Mouse (Mus musculus) myocyte (in vitro differentiated cells): Measurements from ENCODE around the gene Emc3.

Source experiments
- CEBPB ChIP-seq: IDR thresholded peaks from 2 replicates; pipeline ENCODE4 v1.6.1; 2011; ENCODE audit warnings: mild to moderate bottlenecking, moderate library complexity; ENCODE audit not compliant: poor library complexity, insufficient read depth, severe bottlenecking
- E2F4 ChIP-seq: IDR thresholded peaks from one replicate; pipeline ENCODE4 v1.6.1; 2011; ENCODE audit warnings: mild to moderate bottlenecking, control low read depth, moderate library complexity; ENCODE audit not compliant: insufficient read depth
- MAX ChIP-seq: IDR thresholded peaks from one replicate; pipeline ENCODE4 v1.6.1; 2011; ENCODE audit warnings: low read depth, mild to moderate bottlenecking, control low read depth
- MYOG ChIP-seq, 3 experiments: IDR thresholded peaks; one replicate each; pipeline ENCODE4 v1.6.1; 2011; ENCODE audit warnings: control low read depth in 2 of 3, low read depth in 2 of 3, mild to moderate bottlenecking in 2 of 3; ENCODE audit not compliant: insufficient read length in 2 of 3, control insufficient read depth in 1 of 3, insufficient read depth in 1 of 3
- POLR2A ChIP-seq: IDR thresholded peaks from one replicate; pipeline ENCODE4 v1.6.1; 2011; ENCODE audit warnings: low read depth, mild to moderate bottlenecking, control low read depth, moderate library complexity; ENCODE audit not compliant: insufficient read length
- POLR2AphosphoS2 ChIP-seq: IDR thresholded peaks from one replicate; pipeline ENCODE4 v1.6.1; 2011; ENCODE audit warnings: low read depth, control low read depth; ENCODE audit not compliant: insufficient read length
- SRF ChIP-seq: IDR thresholded peaks from one replicate; pipeline ENCODE4 v1.6.1; 2011; ENCODE audit warnings: low read depth; ENCODE audit not compliant: control insufficient read depth, insufficient read length
- TCF12 ChIP-seq: IDR thresholded peaks from one replicate; pipeline ENCODE4 v1.6.1; 2011; ENCODE audit warnings: mild to moderate bottlenecking, control low read depth; ENCODE audit not compliant: poor library complexity, insufficient read depth, severe bottlenecking
- USF1 ChIP-seq: IDR thresholded peaks from one replicate; pipeline ENCODE4 v1.6.1; 2011; ENCODE audit warnings: low read depth, mild to moderate bottlenecking, control low read depth, moderate library complexity

DNA sequence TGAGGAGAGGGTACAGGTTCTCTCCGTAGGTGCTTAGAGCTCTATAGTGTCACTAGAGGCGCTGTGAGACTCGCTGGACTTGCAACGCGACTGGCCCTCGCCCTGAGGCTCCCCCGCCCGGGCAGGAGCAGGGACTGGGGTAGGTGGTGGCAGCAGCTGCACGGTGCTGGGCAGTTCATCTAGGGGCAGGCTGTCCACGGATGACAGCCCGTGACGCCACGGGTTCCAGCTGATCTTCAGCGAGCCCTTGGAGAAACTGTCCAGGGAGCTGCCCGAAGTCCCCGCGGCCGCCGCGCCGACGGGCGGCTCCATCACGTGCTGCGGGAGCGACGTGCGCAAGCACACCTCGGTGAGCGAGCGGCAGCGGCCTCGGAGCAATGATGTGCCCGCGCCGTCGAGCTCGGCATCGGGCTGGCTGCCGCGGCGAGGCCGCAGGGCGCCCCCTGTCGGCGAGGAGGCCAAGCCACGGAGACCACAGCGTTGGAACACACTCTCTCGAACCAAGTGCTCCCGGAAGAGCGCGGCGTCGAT lies 37.1 kb downstream of the Emc3 start:
- TF ChIP-seq TCF12 (no peak), USF1 (no peak), CEBPB (no peak), POLR2AphosphoS2 (peak; percentile 51), POLR2A (no peak), MAX (no peak), MYOG (IDR thresholded peaks at IDR 0.05; ENCODE audit: control insufficient read depth in 1 of 3, insufficient read depth in 1 of 3, insufficient read length in 2 of 3, low read depth in 2 of 3) (peak in 1 of 3 experiments; percentile 7), E2F4 (no peak), SRF (no peak)
